Mouse (Mus musculus): Measurements from ENCODE around the gene Ryr3. TPM values are rescaled to one million over a fixed set of nuclear protein-coding genes. Genes with fewer than 3 reads are reported as not detected.

Ryr3 gene
- polyA plus RNA-seq, 1 experiment = 0.23 TPM

DNA sequence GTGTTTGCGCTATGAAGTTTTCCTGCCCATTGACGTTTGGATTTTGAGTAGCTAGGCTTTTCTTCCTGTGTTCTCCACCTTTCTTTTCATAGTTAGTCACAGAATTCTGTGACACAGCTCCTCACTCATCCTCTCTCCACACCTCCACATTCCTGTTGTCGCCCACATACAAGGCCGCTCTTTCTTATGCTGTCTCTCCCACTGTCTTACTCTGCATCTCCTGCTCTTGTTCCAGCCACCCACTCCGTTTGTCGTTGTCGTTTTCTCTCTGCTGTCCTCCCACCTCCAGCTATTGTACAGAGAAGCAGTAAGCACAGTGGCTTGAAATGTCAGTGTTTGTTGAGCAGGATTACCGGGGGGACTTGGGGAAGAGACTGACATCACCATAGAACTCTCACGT is 584.4 kb downstream of the Ryr3 start:
- WGBS = 87% methylated on average over 9 of the region's 9 CpGs
- no peaks in the 10 kb centered on the region for H3K4me1 ChIP-seq (ENCODE audit: control insufficient read depth, insufficient read depth, insufficient read length, low read length)
- no peak overlapping the region for H3K27ac ChIP-seq (ENCODE audit: insufficient read depth, low read depth, low read length)
- H3K4me3 ChIP-seq (ENCODE audit: low read depth, low read length) = no peak overlapping the region
- H3K27me3 ChIP-seq (ENCODE audit: control insufficient read depth, insufficient read depth, low read length) = no peaks in the 10 kb centered on the region
- TF ChIP-seq POLR2A (IDR thresholded peaks at IDR 0.05; ENCODE audit: low read depth, low read length) (no peak), CTCF (IDR thresholded peaks at IDR 0.05; ENCODE audit: extremely low read depth, insufficient read length, insufficient replicate concordance, low read depth, low read length) (no peak)
- peaks cover 13% of the 10 kb centered on the region for H3K36me3 ChIP-seq (ENCODE audit: control insufficient read depth, insufficient read depth, low read length)

DNA sequence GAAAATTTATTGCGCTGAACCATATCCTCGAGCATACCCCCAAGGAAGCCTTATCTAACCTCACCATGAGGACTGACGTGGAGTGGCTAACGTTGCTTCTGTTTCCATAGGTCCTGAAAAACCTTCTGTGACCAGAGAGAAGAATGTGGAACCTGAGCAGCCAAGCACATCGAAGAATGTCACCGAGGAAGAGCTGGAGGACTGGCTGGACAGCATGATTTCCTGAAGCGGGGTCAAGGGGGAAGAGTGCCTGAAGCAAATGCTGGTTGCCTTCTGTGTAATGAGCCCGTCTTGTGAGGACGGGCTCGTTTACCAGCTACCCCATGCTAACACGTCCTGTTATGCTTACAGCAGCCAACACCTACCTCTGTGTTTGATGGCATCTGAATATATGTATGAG is 586.2 kb downstream of the Ryr3 start:
- H3K4me1 ChIP-seq (ENCODE audit: control insufficient read depth, insufficient read depth, insufficient read length, low read length) = peaks cover under 1% of the 10 kb centered on the region; the same call in 1 of the 2 replicates
- TF ChIP-seq POLR2A (IDR thresholded peaks at IDR 0.05; ENCODE audit: low read depth, low read length) (no peak), CTCF (IDR thresholded peaks at IDR 0.05; ENCODE audit: extremely low read depth, insufficient read length, insufficient replicate concordance, low read depth, low read length) (no peak)
- WGBS = 86% methylated on average over 11 of the region's 11 CpGs

DNA sequence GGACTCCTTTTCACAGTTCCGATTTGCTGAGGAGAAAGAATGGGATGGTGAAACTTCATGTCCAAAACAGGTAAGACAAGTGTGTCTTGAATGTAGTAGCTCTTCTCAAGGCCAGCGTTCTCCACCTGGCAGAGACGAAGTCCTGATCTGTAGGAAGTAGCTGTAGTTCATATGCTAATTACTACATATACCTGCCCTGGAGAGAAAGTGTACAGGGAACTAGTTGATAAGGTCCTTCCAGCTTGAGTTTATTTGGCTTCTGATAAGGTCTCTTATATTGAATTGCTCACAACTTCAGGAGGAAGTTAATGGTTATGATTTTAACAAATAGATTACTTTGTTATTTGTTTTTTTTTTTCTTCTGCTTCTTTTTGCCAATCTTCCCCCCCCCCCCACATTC is 591.7 kb downstream of the Ryr3 start:
- 25% methylated on average over 3 of the region's 3 CpGs for WGBS
- Histone ChIP-seq H3K27me3 (ENCODE audit: control insufficient read depth, insufficient read depth, low read length) (no peaks in the 10 kb centered on the region), H3K27ac (ENCODE audit: insufficient read depth, low read depth, low read length) (no peak overlapping the region), H3K4me1 (ENCODE audit: control insufficient read depth, insufficient read depth, insufficient read length, low read length) (peaks cover 3% of the 10 kb centered on the region; the same call in 1 of the 2 replicates), H3K4me3 (ENCODE audit: low read depth, low read length) (no peak overlapping the region), H3K36me3 (ENCODE audit: control insufficient read depth, insufficient read depth, low read length) (0 out of 2 replicates have a peak, but pooled peaks cover 2% of the 10 kb centered on the region)
- no peak for TF ChIP-seq POLR2A (IDR thresholded peaks at IDR 0.05; ENCODE audit: low read depth, low read length)

More for the DNA sequence above, 586.2 kb downstream of the Ryr3 start:
- no peak overlapping the region for H3K27ac ChIP-seq (ENCODE audit: insufficient read depth, low read depth, low read length)
- no peak overlapping the region for H3K4me3 ChIP-seq (ENCODE audit: low read depth, low read length)
- no peaks in the 10 kb centered on the region for H3K27me3 ChIP-seq (ENCODE audit: control insufficient read depth, insufficient read depth, low read length)
- H3K36me3 ChIP-seq (ENCODE audit: control insufficient read depth, insufficient read depth, low read length) = peaks cover 13% of the 10 kb centered on the region

DNA sequence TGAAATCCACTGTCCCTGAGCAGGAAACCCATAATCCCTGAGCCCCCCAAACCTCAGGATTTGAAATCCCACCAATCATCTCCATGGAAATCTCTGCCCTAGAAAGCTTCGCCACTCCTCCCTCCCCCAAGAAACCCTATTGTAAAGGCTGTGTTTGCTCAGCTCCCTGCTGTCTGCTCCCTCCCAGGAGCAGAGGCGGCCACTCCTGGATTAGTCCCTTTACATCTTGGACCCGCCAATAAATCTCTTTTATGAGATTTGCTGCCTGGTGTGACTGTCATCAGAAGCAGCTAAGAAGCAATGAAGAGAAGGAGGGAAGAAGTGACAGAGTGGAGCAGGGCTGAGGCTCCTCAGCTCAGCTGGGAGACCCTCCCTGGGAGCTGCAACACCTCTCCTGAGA is 599.7 kb downstream of the Ryr3 start:
- WGBS = 72% methylated on average over 3 of the region's 3 CpGs
- Histone ChIP-seq H3K36me3 (ENCODE audit: control insufficient read depth, insufficient read depth, low read length) (no peaks in the 10 kb centered on the region), H3K27ac (ENCODE audit: insufficient read depth, low read depth, low read length) (no peak overlapping the region), H3K4me3 (ENCODE audit: low read depth, low read length) (no peak overlapping the region), H3K27me3 (ENCODE audit: control insufficient read depth, insufficient read depth, low read length) (no peaks in the 10 kb centered on the region), H3K4me1 (ENCODE audit: control insufficient read depth, insufficient read depth, insufficient read length, low read length) (no peaks in the 10 kb centered on the region)
- TF ChIP-seq POLR2A (IDR thresholded peaks at IDR 0.05; ENCODE audit: low read depth, low read length) (no peak), CTCF (IDR thresholded peaks at IDR 0.05; ENCODE audit: extremely low read depth, insufficient read length, insufficient replicate concordance, low read depth, low read length) (no peak)

DNA sequence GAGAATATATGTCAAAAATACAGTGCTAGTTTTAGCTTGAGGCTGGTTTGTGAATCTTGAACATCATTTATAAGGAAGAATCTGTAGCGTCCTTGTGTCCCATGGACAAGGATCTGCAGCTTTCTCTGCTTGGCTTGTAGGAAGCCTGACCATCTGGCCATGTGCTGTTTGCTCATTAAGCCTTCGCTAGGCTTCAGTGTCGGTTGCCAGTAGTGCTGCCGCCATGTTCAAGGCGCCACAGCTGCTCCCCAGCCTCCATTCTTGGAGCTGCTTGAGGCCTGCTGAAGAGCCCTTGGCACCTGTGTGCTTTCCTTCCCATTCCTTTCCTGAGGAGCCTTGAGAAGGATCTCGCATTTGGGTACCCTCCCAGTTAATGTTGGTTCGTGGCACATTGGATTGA is 602.5 kb downstream of the Ryr3 start:
- 88% methylated on average over 7 of the region's 7 CpGs for WGBS
- TF ChIP-seq CTCF (IDR thresholded peaks at IDR 0.05; ENCODE audit: extremely low read depth, insufficient read length, insufficient replicate concordance, low read depth, low read length) (no peak), POLR2A (IDR thresholded peaks at IDR 0.05; ENCODE audit: low read depth, low read length) (no peak)
- no peaks in the 10 kb centered on the region for H3K36me3 ChIP-seq (ENCODE audit: control insufficient read depth, insufficient read depth, low read length)
- H3K4me1 ChIP-seq (ENCODE audit: control insufficient read depth, insufficient read depth, insufficient read length, low read length) = no peaks in the 10 kb centered on the region
- no peaks in the 10 kb centered on the region for H3K27me3 ChIP-seq (ENCODE audit: control insufficient read depth, insufficient read depth, low read length)
- no peak overlapping the region for H3K4me3 ChIP-seq (ENCODE audit: low read depth, low read length)
- H3K27ac ChIP-seq (ENCODE audit: insufficient read depth, low read depth, low read length) = no peak overlapping the region

DNA sequence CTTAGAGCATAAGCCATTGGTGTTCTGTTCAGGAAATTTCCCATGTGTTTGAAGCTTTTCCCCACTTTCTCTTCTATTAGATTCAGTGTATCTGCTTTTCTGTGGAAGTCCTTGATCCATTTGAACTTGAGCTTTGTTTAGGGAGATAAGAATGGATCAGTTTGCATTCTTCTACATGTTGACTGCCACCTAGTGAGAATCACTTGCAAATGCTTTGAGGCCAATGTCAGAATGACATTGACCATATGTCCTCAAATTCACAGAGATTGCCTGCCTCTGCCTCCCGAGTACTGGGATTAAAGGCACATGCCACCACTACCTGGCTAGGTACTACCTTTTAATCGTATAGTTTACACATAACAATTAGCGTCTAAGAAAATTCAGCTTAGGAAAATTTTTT is 604.3 kb downstream of the Ryr3 start:
- Histone ChIP-seq H3K27me3 (ENCODE audit: control insufficient read depth, insufficient read depth, low read length) (no peaks in the 10 kb centered on the region), H3K4me3 (ENCODE audit: low read depth, low read length) (no peak overlapping the region), H3K4me1 (ENCODE audit: control insufficient read depth, insufficient read depth, insufficient read length, low read length) (no peaks in the 10 kb centered on the region), H3K36me3 (ENCODE audit: control insufficient read depth, insufficient read depth, low read length) (no peaks in the 10 kb centered on the region), H3K27ac (ENCODE audit: insufficient read depth, low read depth, low read length) (no peak overlapping the region)
- 81% methylated on average over 3 of the region's 3 CpGs for WGBS
- no peak for TF ChIP-seq POLR2A (IDR thresholded peaks at IDR 0.05; ENCODE audit: low read depth, low read length)
- TF ChIP-seq CTCF (IDR thresholded peaks at IDR 0.05; ENCODE audit: extremely low read depth, insufficient read length, insufficient replicate concordance, low read depth, low read length) = no peak

DNA sequence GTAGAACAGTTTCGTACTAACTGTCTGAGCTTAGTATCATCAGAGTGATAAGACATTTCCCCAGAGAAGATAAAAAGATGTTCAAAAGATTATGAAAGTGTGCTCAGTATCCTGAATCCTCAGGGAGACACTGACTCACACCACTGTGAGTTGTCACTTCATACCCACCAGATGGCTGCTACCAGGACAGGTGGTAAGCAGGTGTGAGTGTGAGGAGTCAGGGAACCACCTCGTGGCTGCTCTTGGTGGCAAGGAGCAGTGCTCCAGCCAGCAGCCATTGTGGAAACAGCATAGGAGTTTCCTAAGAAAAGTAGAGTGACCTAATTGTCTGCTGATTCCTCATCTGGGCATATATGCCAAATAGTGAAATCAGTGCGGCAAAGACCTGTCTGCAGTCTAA is 610.4 kb downstream of the Ryr3 start:
- Histone ChIP-seq H3K27ac (ENCODE audit: insufficient read depth, low read depth, low read length) (no peak overlapping the region), H3K4me3 (ENCODE audit: low read depth, low read length) (no peak overlapping the region), H3K27me3 (ENCODE audit: control insufficient read depth, insufficient read depth, low read length) (no peaks in the 10 kb centered on the region), H3K4me1 (ENCODE audit: control insufficient read depth, insufficient read depth, insufficient read length, low read length) (no peaks in the 10 kb centered on the region), H3K36me3 (ENCODE audit: control insufficient read depth, insufficient read depth, low read length) (no peaks in the 10 kb centered on the region)
- WGBS = 88% methylated on average over 3 of the region's 3 CpGs
- TF ChIP-seq POLR2A (IDR thresholded peaks at IDR 0.05; ENCODE audit: low read depth, low read length) (no peak), CTCF (IDR thresholded peaks at IDR 0.05; ENCODE audit: extremely low read depth, insufficient read length, insufficient replicate concordance, low read depth, low read length) (no peak)

DNA sequence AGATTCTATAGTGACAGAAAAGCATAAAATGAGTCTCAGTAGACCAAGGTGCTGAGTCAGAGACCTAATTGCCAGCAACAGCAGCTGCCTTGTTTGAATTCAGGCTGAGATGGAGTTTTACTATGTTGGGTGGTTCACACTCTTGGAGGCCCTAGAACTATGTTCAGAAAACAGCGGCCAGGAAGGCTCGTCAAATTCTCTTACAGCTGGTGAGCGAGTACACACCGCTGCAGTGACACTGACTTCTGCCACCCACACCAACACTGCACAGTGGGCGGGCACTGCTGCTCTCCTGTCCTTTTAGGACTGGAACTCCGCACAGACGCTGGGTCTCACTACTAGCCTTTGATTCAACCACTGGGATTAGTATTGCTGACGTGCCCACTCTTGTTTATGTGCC is 614.4 kb downstream of the Ryr3 start:
- H3K27ac ChIP-seq (ENCODE audit: insufficient read depth, low read depth, low read length) = no peak overlapping the region
- H3K27me3 ChIP-seq (ENCODE audit: control insufficient read depth, insufficient read depth, low read length) = no peaks in the 10 kb centered on the region
- TF ChIP-seq POLR2A (IDR thresholded peaks at IDR 0.05; ENCODE audit: low read depth, low read length) (no peak), CTCF (IDR thresholded peaks at IDR 0.05; ENCODE audit: extremely low read depth, insufficient read length, insufficient replicate concordance, low read depth, low read length) (no peak)
- 84% methylated on average over 8 of the region's 8 CpGs for WGBS
- no peaks in the 10 kb centered on the region for H3K4me1 ChIP-seq (ENCODE audit: control insufficient read depth, insufficient read depth, insufficient read length, low read length)
- H3K4me3 ChIP-seq (ENCODE audit: low read depth, low read length) = no peak overlapping the region
- H3K36me3 ChIP-seq (ENCODE audit: control insufficient read depth, insufficient read depth, low read length) = no peaks in the 10 kb centered on the region

Data from small intestine, adult 2 months (tissue).